Mouse (Mus musculus) ES-Bruce4 (cell line): ENCODE measurements around the gene Ankfn1.

Source experiments
- CTCF ChIP-seq: IDR thresholded peaks from one replicate; pipeline ENCODE4 v1.8.1; 2011; ENCODE audit warnings: low read depth, low read length
- POLR2A ChIP-seq: IDR thresholded peaks from one replicate; pipeline ENCODE4 v1.8.1; 2011; ENCODE audit warnings: low read length; ENCODE audit not compliant: insufficient read depth

DNA sequence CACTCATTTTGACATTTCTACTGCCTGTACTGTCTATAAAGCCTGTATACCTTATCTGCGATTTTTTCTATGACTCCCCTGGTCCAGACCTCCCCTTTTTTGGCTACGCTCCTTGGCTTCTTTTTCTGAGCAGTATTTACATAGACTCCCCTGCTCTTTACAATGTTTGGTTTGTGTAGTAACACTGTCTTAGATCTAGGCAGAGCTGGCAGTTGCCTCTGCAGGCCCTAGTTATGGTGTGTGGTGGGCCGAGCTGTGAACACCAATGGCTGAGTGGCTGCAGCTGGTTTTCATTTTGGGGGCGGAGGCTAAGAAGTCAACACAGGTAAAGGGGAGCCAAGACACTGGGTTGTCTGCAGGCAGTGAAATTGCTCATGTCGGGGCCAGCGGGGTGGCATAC is 368.7 kb downstream of the Ankfn1 start:
- no peak for TF ChIP-seq CTCF
- no peak for TF ChIP-seq POLR2A
